Mouse (Mus musculus) B cell, adult 67 days (primary cell): Measurements from ENCODE around the gene Pid1. TPM values are rescaled to one million over a fixed set of nuclear protein-coding genes. Genes with fewer than 3 reads are reported as not detected.

Experiments used
- total RNA-seq, 2 experiments: library from RNA; stranded (reverse); gene quantifications; 4 replicates each; pipeline ENCODE4 v1.2.4; 2023

Pid1 gene
- total RNA-seq, result under 1 TPM; 0.52 to 0.68 TPM

GRCm38 (mm10) chr1:84363967-84364366, at the start of gene Pid1:
Pid1 (minus strand) TSS chr1:84364180.

